Mouse (Mus musculus) heart, postnatal 0 days (tissue): ENCODE data around the gene Enox1.

Experiments
- CTCF ChIP-seq: IDR thresholded peaks from 2 replicates; pipeline ENCODE4 v1.5.1; 2016; ENCODE audit warnings: antibody characterized with exemption, control low read depth, low read depth
- EP300 ChIP-seq: IDR thresholded peaks from 2 replicates; pipeline ENCODE4 v1.6.1; 2016; ENCODE audit warnings: antibody characterized with exemption, low read depth

- TF ChIP-seq CTCF (no peak), EP300 (no peak)
These were observed 476.6 kb downstream of the Enox1 start for GRCm38 (mm10) chr14:77633172-77633542.
